Mouse (Mus musculus): ENCODE results near the gene Slc22a5.

- TF ChIP-seq POLR2A (IDR thresholded peaks at IDR 0.05; ENCODE audit: low read depth, low read length) (no peak), CTCF (IDR thresholded peaks at IDR 0.05; ENCODE audit: borderline replicate concordance, insufficient read depth, low read length) (no peak)
These were observed 45.8 kb downstream of the Slc22a5 start for GRCm38 (mm10) chr11:53845680-53846079.
